Mouse (Mus musculus): Measurements from ENCODE around the gene L1td1. TPM values are rescaled to one million over a fixed set of nuclear protein-coding genes. Genes with fewer than 3 reads are reported as not detected.

Gene L1td1
- polyA plus RNA-seq, 1 experiment, result not detected

GRCm38 (mm10) chr4:98727295-98727958, 893 bp downstream of the L1td1 start:
- TF ChIP-seq GATA1 (IDR thresholded peaks at IDR 0.05; ENCODE audit: low read length), result no peak

GRCm38 (mm10) chr4:98727959-98728347, 1.4 kb downstream of the L1td1 start:
- no peak for TF ChIP-seq GATA1 (IDR thresholded peaks at IDR 0.05; ENCODE audit: low read length)

GRCm38 (mm10) chr4:98728716-98729115, 2.2 kb downstream of the L1td1 start:
- no peak for TF ChIP-seq GATA1 (IDR thresholded peaks at IDR 0.05; ENCODE audit: low read length)

DNA sequence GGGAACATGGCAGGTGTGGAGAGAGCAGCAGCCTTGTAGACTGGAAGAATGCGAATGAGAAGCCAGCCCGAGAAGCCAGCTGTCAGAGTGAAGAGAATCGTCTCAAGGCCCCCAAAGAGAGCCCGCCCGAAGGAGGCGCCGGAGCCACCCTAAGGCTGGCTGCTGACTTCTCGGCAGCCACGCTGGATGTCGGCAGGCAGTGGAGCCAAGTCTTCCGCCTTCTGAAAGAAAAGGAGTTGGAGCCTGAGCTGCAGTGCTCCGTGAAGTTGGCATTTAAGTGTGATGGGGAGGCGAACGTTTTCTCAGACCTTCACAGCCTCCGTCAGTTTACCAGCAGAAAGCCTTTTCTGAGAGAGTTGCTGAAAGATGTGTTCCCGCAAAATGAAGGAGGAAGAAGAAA, 7.1 kb downstream of the L1td1 start:
- TF ChIP-seq GATA1 (IDR thresholded peaks at IDR 0.05; ENCODE audit: low read length), result no peak

DNA sequence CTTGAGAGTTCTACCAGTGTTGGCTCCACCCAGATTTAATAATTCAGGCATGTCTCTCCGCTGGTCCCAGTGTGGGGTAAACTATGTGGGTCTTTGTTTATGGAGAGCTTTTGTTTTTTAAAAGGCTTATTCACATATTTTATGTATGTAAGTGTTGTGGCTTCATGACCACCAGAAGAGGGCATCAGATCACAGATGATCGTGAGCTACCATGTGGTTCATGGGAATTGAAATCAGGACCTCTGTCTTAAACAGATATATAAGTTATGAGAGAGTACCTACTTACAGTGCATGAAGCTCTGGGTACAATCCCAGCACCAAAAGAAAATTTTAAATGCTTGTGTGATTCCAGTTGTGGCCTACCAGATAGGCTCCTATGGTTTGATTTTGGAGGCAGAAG, 13.2 kb downstream of the L1td1 start:
- no peak for TF ChIP-seq GATA1 (IDR thresholded peaks at IDR 0.05; ENCODE audit: low read length)

DNA sequence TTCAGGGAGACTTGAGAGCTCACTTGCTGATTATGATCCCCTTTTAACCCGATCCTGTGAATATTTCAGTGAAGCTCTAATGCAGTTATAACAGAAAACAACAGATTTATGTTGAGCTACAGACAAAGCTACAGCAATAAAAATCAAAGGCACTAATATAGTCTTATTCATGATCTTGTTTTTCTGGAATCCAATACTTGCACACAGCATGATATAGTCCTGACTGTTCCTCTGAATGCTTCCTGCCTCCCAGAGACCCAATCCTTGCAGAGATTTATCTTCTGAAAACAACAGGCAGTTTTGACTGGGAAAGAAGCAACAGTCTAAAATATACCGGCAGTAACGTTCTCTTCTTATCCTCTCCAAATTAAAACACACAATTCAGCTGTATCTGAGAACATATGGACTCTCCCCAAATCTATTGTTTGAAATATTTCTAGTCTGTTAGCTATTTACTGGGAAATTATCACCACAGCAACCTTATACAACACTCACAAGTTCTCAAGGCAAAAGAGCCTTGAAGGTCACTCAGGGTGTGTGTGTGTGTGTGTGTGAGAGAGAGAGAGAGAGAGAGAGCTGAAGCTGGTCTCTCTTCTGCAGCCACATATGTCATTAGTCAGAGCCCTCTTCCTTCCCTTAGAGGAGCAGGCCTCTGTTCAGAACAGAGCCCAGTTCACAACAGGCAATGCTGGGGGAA, 16.8 kb downstream of the L1td1 start:
- no peak for TF ChIP-seq GATA1 (IDR thresholded peaks at IDR 0.05; ENCODE audit: low read length)

GRCm38 (mm10) chr4:98743906-98744210, 17.3 kb downstream of the L1td1 start:
- TF ChIP-seq GATA1 (IDR thresholded peaks at IDR 0.05; ENCODE audit: low read length), result no peak

DNA sequence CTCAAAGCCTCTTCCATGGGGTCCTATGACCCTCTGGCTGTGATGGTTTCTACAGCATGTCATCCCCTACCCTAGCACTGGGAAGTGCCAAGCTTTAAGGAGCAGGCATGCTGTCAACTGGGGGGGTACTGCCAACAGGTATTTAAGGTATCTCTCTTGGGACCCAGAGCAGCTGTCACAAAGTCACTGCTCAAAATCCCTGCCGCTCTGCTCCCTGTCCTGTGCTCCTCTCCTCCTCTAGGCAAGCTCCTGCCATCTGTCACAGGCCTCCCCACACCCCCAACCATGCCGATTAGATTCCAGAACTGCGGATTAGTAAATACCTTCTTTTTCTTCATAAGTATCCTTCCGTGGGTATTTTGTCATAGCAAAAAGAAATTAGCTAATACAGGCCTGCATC, 27.9 kb downstream of the L1td1 start:
- TF ChIP-seq GATA1 (IDR thresholded peaks at IDR 0.05; ENCODE audit: low read length), result no peak

- no peak for TF ChIP-seq GATA1 (IDR thresholded peaks at IDR 0.05; ENCODE audit: low read length)
Observed at GRCm38 (mm10) chr4:98756141-98756540, 29.6 kb downstream of the L1td1 start.

DNA sequence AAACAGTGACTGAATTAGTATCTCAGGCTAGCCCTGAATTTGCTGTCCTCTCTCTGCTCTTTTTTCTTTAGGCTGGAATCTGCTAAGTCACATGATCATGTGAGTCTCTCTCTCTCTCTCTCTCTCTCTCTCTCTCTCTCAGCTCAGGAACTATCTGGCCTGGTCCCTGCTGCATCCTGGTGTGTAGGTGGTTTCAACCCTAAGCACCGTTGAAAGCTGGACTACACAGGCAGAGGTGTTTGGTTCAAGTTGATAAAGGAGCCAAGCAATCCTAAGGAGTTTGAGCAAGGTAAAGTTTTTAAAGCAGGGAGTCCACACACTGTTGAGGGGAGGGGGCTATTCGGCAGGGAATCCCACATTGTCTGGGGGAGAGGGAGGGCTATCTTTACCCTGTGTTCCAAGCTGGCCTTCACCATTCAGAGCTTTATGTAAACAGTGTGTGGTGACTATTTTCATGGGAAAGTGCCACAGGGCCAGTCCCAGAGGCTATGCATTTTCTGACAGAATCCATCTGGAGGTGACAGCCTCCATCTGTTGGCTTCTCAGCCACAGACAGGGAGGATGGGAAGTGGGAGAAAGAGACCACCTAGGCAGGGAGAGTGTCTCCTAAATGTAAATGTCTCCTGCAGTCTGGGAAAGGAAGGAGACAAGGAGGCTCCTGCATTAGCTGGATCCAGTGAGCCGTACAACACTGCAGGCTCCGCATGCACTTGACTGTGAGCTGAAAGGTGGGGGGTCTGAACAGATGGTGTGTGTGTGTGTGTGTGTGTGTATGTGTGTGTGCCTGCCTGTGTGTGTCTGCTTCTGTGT, 31.7 kb downstream of the L1td1 start:
- no peak for TF ChIP-seq GATA1 (IDR thresholded peaks at IDR 0.05; ENCODE audit: low read length)

DNA sequence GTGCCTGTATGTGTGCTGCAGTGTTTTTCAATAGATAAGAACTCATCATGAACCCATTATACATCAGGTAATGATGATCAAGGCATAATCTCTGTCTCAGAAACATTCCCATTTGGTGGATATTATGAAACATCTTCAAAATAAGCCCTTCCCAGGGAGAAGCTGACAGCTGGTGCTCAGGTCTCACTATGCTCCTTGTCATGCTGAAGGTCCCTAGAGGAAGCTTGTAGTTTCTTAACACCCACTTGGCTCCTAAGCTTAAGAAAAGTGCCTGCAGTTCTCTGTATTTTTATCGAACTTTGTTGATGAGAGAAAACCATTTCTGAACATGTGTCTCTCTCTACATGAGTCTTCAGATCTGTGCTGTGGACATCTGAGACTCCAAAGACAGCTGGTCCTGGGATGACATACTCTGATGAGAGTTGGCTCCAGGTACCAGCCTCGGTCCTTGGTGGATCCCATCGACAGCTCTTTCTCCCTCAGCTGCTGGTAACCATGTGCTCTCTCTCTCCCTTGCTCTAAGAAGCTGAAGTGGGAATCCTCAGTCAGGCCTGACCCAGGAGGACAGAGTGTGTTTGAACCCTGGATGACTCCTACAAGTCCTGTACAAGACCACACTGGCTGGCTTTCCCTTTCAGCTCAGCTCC, 32.5 kb downstream of the L1td1 start:
- no peak for TF ChIP-seq GATA1 (IDR thresholded peaks at IDR 0.05; ENCODE audit: low read length)

- no peak for TF ChIP-seq GATA1 (IDR thresholded peaks at IDR 0.05; ENCODE audit: low read length)
Observed at GRCm38 (mm10) chr4:98767134-98768133, 40.9 kb downstream of the L1td1 start.

DNA sequence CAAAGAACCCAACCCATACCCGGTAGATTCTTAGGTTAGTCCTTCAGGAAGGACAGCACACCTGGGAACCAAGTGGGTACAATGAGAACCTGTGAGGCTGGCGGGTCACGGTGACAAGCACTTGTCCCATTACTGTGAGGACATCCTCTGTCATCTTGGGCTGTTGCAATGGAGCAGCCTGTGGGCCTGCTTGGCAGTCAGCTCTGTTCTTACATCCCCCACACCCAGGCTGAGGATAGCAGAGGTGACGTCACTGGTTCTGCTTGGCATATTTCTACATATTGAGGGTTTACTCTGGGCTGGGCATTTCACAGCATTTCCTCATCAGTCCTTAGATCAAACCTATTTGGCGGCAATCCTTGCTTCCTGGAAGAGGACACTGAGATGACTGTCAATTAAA, 47.3 kb downstream of the L1td1 start:
- no peak for TF ChIP-seq GATA1 (IDR thresholded peaks at IDR 0.05; ENCODE audit: low read length)

GRCm38 (mm10) chr4:98776721-98777427, 50.3 kb downstream of the L1td1 start:
- TF ChIP-seq GATA1 (IDR thresholded peaks at IDR 0.05; ENCODE audit: low read length), result no peak

All from G1E-ER4 (cell line).